Mouse (Mus musculus): ENCODE results near the gene Ap1g2.

- TF ChIP-seq POLR2A (IDR thresholded peaks at IDR 0.05; ENCODE audit: extremely low read depth, insufficient read depth, low read length) = peak; percentile 85
- no peak for TF ChIP-seq CTCF (IDR thresholded peaks at IDR 0.05; ENCODE audit: extremely low read depth, insufficient read depth, low read length)
Observed at GRCm38 (mm10) chr14:55092011-55092577, 14.3 kb downstream of the Ap1g2 start, which contains the start of gene Zfhx2.
